Mouse (Mus musculus) central nervous system, embryonic 18 days (tissue): ENCODE results near the gene Gm11011. TPM values are rescaled to one million over a fixed set of nuclear protein-coding genes. Genes with fewer than 3 reads are reported as not detected.

Source experiments
- polyA plus RNA-seq: library from polyadenylated mRNA; depleted of rRNA; stranded (reverse); fragments of >200 nt; gene quantifications from 2 replicates; pipeline ENCODE4 v1.2.3, GENCODE M21; 2012; rRNA removed

Gene Gm11011
- not detected in 2 replicates for polyA plus RNA-seq

GRCm38 (mm10) chr2:169587645-169588044, at the start of gene Gm11011:
TSS of gene Gm11011 (minus strand) at chr2:169587745.

GRCm38 (mm10) chr2:169632338-169633151, 45.0 kb upstream of the Gm11011 start, which contains the start of gene Tshz2:
TSS of gene Tshz2 (plus strand) at chr2:169633013.

Other genes with a start within 250 kb of the Gm11011 start
- gene Tshz2, start 45.3 kb upstream of the Gm11011 start, polyA plus RNA-seq: 25.8 and 25.9 TPM in 2 replicates